Mouse (Mus musculus) ovary, postnatal 14 days (tissue): ENCODE data around the gene Vmn2r42.
"Not testable (repeated sequence)": the region's sequence is repeated elsewhere in the genome, so short reads cannot be mapped to it uniquely, and the experiment has no call there.

Experiments
- DNase-seq: peaks from one replicate; pipeline ENCODE4 v3.0.0; 2022; ENCODE audit warnings: low spot score

Gene Vmn2r42

DNA sequence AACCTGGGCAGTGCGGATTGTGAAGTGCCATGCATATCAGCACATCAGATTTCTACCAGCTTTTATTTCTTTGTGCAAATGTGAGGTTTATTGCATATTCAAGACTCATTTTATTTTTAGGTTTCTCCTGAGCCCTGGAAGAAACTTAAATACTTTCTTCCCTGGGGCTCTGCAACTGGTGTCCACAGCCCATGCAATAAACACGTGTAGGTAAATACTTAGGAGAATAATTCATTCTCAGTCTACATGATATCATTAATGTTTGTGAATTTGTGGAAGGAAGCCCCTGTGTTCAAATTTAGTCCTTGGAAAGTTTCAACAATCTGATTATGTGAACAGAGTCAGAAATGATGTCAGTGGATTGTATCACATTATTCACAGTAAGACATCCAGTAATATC lies at the start of gene Vmn2r42:
Gene Vmn2r42, minus strand, starts transcription at position 101 of the 400 bp plus-strand sequence.
- not testable (repeated sequence) for DNase-seq

DNA sequence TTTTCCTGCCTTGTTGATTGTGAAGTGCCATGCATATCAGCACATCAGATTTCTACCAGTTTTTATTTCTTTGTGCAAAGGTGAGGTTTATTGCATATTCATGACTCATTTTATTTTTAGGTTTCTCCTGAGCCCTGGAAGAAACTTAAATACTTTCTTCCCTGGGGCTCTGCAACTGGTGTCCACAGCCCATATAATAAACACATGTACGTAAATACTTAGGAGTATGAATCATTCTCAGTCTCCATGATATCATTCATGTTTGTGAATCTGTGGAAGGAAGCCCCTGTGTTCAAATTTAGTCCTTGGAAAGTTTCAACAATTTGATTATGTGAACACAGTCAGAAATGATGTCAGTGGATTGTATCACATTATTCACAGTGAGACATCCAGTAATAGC lies 38.6 kb downstream of the Vmn2r42 start, which contains the start of gene Vmn2r41:
Gene Vmn2r41, minus strand, starts transcription at position 101 of the 400 bp plus-strand sequence.
- not testable (repeated sequence) for DNase-seq
